Mouse (Mus musculus): ENCODE measurements around the gene Pdlim5.

GRCm38 (mm10) chr3:142345235-142346125 lies 50.0 kb downstream of the Pdlim5 start:
- TF ChIP-seq CTCF (IDR thresholded peaks at IDR 0.05; ENCODE audit: borderline replicate concordance, insufficient read depth, low read length) (no peak), POLR2A (IDR thresholded peaks at IDR 0.05; ENCODE audit: low read depth, low read length) (no peak)

Data from embryonic fibroblast, embryonic 13.5 days (primary cell).